Mouse (Mus musculus): ENCODE measurements at regions not wholly inside any gene's neighbourhood (a gene's known extent, or its start where the extent isn't known, plus 50 kb on each side); places are given as distances from the start of the nearest gene placed in this dataset.
"Not testable (repeated sequence)": the region's sequence is repeated elsewhere in the genome, so short reads cannot be mapped to it uniquely, and the experiment has no call there.

DNA sequence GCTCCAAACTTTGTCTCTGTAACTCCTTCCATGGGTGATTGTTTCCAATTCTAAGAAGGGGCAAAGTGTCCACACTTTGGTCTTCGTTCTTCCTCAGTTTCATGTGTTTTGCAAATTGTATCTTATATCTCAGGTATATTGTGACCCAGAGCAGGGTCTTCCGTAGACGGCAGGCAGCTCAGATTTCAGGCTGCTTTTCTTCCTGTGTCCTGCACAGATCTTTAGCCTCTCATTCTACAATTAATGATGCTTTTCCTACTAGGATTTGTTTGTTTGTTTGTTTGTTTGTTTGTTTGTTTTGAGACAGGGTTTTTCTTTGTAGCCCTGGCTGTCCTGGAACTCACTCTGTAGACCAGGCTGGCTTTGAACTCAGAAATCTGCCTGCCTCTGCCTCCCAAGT is 69.0 kb upstream of the Cpsf6 start:
- DNase-seq (ENCODE audit: low spot score): not testable (repeated sequence)

DNA sequence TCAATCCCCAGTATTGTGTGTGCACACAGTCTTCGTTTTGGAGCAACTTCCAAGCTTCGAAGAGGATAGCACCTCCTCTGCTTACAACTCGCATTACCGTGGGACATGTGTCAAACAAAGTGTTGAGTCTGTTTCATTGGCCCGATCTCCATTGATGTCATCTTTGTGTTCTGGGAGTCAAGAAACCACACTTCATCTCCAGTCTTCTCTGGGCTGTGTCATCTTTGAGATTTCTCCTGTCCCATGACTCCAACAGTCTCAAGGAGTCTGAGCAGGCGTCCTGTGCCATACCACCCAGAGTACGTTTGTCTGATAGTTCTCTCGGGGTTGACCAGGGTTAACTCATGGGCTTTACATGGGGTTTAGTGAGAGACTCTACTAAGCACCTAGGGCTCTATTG is 67.8 kb upstream of the Cpsf6 start:
- DNase-seq (ENCODE audit: low spot score): no peak

DNA sequence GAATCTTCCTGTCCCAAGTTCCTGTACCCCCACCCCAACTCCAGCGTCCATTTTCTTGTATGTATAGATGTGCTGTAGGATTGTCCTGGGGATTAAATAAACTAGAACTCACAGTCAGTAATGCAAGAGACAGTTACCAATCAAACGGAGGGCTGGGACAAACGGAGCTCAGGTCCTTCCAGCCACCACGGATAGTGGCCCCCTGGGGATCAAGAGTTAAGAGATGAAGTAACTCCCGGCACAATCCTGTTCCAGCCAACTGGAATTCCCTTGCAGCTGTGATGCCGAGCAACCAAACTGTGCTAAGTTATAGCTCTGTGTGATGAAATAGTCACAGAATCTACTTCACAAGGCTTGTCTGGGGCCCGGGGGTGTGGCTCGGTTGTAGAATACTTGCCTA is 67.4 kb upstream of the Cpsf6 start:
- DNase-seq (ENCODE audit: low spot score): no peak

DNA sequence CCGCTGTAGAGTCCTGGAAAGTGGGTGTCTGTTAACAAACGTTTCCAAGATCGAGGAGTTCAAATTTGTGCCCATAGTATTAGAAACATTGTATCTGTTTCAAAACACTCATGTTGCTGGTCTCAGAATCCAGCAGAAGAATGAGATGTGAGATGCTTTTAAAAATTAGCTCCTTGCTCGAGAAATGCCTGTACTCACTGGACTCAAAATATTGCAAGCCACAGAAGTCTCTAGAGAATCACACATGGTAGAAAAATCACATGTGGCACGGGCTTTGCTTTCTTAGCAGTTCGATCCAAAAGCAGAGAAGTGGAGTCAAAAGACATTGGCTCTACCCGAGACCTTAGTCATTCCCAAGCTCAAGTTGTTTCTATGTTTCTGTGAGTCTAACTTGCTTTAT is 67.0 kb upstream of the Cpsf6 start:
- DNase-seq (ENCODE audit: low spot score): no peak

DNA sequence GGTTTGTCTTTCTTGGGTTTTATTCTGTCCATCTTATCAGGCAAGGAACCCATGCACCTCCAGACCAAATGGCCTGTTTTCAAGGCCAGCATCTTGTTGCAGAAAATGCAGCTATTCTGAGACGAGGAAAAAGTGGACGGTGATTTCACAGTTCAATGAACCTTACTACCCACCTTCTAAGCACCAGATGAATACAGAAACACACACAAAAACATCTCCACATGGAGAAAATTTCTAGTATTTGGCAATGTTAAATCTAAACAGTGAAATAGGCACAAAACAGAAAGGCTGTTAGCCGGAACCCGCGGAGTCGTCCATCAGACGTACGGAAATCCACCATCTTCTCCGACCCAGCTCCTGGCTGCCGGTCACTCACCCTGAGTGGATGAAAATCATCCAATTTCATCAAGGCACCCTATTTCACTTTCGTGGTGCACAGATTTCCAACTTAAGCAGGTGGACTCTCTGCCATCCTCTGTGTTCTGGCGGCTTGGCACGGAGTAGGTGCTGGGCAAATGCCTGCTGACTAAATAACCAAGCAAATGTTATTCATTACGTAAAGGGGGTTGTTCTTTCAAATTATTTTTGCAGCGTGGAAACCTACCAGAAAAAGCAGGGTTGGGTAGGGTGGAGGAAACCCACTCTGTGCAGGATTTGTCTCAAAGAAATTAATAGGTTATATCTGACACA is 66.1 kb upstream of the Cpsf6 start:
- no peak for DNase-seq (ENCODE audit: low spot score)

DNA sequence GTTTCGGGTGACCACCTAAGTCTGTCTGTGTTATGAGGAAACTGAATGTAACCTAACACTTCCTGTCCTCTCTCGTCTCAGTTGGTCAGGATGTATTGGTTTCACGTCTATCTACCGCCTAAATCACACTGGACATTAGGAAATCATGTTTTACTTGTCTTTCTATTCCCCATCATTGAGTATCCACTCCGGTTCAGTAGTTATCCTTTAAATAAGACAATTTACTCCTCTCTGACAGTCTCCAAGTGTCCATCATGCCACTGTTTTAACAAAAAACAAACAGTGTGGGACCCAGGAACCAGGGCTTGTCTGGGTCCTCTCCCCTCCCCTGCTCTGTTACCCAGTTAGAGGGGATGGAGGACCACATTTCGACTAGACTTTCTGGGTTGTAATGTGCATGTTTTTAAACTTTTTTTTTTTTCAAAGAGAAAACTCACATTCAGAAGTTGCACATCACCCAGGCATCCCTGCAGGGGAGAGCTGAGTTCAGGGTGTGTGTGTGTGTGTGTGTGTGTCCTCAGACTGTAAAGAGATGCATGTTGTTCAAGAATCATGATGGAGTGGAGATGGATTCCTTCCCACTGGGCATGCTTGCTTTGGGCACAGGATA is 65.5 kb upstream of the Cpsf6 start:
- no peak for DNase-seq (ENCODE audit: low spot score)

DNA sequence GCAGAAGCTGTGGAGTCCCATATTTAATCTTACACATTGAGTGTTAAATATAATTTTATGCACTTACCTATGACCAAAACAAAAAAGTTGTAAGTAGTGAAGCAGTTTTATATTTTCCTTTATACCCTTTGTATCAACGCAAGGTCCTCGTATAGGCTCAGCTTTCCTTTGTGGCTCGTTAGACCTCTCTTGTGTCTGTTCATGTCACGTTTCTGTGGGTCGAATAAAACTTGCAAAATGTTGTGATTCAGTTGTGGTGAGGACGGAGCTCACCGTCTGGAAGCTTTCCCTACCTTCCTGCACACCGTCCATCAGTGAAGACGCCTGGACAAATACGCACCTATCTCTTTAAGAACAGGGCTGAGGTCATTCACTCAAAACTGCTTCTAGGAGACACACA is 64.9 kb upstream of the Cpsf6 start:
- no peak for DNase-seq (ENCODE audit: low spot score)

DNA sequence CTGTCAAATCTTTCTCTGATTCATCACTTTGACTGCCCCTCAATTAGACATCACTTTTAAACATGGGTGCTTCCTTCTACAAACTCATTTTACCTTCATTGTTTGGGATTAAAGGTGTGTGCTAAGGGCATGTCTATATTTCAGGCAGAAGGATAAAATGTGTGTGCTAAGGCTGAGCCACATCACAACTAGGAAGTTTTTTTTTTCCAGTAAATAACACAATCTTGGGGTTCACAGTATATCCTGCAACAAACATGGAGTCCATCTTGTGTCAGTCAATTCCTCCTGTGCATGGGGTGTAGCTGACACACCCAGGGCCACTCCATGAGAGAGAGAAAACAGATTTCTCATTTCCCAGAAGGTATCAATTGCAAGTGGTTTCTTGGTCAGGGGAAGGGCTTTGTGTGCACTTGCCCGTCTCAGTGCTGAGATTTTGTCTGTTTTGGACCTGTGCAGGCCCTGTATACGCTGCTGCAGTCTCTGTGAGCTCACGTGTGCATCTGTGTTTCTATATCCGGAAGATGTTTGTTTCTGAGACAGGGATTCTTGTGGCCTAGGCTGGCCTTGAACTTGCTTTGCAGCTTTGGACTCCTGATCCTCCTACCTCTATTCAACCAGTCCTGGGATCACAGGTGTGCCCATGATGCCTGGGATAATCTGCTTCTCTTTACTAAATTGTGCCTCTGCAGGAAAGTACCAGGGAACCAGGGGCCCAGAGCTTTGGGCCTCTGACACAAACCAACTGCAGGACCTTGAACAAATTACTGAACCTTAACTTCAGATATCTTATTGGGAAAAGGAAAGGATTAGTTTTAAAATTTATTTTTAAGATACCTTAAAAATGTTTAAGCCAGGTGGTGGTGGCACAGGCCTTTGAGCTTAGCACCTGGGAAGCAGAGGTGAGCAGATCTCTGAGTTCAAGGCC is 63.9 kb upstream of the Cpsf6 start:
- no peak for DNase-seq (ENCODE audit: low spot score)

DNA sequence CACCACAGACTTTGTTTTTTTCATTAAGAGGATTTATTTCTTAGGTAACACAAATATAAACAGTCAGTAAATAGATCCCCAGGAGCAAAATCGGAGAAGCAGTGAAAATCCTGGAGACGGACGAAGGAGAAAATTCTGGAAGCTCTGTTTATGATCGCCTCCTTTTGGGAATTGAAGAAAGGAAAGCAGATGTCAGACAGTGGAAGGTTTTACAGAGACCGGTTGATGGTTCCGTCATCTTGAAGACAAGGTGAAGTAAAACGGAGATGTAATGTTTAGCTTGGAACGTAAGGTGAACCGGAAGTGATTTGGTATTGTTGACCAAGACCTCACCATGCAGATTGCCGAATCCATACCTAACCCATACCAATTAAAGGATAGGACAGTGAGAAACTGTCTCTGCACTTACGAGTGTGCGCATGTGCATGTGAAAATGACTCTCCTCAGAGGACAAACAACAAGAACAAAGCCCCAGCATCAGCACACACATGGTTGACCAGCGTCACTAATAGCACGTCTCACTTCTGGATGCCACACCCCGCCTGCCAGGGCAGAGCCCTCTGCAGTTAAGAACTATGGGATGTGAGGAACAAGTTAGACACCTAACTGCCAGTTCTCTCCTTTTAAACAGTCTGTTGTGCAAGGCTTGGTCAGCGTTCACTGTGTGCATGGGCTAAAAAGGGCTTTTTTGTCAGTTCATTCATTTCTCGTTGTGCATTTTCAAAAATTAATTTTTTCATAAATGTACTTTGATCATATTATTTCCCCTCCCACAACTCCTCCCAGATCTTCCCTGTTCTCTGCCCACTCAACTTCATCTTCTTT is 62.4 kb upstream of the Cpsf6 start:
- no peak for DNase-seq (ENCODE audit: low spot score)

DNA sequence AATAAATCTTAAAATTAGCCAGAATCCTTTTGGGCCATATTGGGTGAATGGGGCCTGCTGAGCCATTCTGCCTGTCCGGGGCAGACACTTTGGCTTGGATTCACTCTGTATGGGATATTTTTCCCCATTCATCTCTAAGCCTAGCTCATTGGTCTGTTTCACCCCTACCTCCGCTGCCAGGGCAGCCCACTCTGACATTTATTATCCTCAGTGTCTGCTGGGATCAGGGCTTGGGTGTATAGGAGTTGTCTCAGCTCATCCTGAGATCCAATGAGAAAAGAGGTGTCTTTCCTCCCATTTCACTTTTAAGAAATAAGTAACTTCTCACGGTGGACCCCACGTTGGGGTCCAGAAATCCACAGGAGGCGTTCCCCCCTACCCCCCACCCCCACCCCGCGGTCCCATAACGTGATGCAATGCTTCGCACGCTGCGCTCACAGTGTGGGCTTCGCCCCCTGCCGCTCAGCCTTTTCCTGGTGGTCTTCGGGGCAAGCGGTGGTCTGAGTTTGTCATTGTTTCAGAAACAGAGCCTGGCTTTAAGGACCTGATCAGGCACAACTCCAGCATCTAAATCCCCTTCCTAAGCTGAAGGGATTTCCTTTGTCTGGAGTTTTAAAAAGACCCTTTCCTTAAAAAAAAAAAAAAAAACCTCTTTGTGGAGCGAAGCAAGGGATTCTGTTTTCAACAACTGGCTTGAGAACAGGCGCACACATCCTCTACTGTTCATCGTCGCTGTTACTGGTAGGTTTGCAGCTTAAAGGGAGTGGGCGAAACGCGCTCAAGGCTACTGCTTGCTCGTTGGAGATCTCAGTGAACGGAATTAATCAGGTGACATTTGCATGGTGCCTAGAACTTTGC is 61.5 kb upstream of the Cpsf6 start:
- DNase-seq (ENCODE audit: low spot score): no peak

DNA sequence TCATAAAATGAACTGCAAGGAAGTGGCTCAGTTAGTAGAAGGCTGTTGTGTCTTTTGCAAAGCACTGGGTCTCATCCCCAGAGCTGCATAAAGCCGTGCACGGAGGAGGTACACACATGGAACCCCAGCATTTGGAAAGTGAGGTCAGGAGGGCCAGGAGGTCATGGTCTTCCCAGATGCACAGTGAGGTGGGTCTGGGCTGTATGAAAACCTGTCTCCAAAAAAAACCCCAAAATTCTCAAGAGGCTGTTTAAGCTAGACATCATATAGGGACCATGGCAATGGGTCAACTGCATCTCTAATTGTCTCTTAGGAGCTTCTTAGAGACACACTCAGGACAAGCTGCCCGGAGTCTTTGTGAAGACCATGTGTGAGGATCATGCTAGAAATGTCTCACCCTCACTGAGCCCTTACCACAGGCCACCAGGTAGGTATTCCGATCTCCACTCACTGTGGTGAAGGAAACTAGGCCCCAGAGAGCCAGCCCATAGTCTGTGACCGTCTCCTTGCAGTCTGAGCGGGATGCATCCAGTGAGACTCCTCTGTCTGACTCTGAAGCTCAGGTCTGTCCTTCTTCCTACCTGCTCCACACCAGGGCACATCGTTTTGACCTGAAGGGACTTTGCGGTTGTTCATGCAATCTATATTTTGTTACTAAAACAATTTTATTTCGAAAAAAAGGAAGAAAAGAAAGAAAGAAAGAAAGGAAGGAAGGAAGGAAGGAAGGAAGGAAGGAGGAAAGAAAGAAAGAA is 60.6 kb upstream of the Cpsf6 start:
- DNase-seq (ENCODE audit: low spot score): no peak

DNA sequence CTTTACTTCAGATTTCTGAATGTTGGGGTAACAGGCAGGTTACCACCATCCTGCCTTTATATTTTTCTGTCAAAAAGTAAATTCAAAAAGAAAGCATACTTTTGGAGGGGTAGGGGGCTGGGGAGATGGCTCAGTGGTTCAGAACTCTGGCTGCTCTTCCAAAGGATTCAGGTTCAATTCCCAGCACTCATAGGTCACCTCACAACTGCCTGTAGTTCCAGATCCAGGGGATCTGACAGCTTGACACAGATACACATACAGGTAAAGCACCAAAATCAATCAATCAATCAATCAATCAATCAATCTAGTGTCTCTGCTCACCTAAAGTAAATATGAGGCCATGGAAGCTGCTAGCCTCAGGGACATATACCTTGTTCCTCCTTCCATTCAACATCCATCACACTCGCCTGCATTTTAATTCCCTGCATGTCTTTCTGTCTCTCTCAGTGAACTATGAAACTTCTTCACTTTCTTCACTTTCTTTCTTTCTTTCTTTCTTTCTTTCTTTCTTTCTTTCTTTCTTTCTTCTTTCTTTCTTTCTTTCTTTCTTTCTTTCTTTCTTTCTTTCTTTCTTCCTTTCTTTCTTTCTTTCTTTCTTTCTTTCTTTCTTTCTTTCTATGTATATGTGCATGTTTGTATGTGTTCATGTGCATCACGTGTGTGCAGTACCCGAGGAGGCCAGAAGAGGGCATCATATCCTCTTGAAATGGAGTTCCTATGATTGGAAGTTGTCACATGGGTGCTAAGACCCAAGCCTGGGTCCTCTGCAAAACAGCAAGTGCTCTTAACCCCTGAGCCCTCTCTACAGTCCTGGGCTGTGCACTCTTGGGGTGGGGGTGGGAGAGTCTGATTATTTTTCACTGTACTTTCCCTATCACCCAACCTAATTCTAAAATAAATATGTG is 59.6 kb upstream of the Cpsf6 start:
- no peak for DNase-seq (ENCODE audit: low spot score)

DNA sequence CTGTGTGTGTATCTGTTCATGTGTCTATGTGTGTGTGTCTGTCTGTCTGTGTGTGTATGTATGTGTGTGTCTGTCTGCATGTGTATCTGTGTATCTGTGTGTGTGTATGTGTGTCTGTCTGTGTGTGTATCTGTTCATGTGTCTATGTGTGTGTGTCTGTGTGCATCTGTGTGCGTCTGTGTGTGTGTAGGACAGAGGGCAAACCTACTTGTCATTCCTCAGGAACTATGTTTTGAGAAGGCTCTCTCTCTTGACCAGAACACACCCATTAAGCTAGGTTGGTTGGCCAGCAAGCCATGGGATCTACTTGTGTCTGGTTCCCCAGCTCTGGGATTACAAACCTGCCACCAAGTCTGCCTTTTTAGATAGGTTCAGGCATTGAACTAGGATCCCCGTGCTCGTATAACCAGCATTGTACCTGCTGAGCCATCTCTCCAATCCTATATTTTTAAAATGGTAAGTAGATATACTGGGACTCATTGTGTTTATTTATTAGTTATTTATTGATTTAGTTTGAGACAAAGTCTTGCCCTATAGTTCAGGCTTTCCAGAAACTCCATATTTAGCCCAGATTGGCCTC is 58.9 kb upstream of the Cpsf6 start:
- DNase-seq (ENCODE audit: low spot score): no peak

DNA sequence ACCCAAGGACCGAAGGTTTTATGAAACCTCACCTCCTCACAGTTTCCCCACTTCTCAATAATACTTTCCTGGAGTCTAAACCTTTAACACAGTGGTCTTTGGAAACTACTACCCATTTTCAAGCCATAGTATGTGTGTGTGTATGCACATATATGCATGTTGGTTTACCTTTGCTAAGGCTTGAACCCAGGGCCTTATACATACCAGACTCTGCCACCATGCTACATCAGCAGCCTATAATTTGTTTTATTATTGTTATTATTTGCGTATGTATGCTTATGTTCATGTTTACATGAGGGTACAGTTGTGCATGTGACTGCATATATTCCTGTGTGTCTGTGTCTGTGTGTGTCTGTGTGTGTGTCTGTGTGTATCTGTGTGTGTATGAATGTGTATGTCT is 58.2 kb upstream of the Cpsf6 start:
- no peak for DNase-seq (ENCODE audit: low spot score)

DNA sequence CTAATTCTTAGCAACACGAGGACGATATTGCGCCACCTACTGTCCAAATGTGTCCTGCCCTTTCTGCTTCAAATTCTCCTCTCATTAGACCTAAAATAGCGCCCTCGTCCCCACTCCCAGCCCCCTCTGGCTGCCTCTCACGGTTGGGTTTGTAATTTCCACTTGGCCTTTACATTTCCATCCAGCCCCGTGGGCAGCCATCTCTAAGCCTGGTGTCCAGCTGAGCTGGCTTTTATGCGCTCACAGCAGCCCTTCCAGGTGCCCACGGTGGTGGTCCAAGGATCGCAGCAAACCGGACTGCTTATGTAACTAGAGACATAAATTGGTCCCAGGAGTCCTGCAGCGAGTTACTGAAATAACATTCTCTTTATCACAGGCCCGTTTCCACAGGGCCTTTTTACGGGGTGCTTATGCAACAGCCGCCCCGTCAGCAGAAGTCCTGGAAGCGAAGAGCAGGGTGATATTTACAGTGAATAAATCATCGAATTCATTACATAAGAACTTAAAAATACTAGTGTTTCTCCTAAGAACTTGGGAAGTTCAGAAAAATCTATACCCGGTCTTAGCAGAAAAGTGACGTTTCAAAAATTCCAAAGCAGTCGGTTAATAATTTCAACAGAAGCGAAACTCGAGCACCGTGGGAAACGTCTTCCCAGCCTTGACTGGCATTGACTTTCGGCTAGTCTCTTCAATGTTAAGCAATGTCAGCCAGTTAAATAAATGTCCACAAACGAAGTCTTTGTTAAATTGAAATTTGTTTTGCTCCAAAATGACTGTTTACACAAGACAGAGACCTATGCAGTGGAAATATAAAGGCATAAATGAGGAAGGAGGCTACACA is 57.3 kb upstream of the Cpsf6 start:
- DNase-seq (ENCODE audit: low spot score): no peak

DNA sequence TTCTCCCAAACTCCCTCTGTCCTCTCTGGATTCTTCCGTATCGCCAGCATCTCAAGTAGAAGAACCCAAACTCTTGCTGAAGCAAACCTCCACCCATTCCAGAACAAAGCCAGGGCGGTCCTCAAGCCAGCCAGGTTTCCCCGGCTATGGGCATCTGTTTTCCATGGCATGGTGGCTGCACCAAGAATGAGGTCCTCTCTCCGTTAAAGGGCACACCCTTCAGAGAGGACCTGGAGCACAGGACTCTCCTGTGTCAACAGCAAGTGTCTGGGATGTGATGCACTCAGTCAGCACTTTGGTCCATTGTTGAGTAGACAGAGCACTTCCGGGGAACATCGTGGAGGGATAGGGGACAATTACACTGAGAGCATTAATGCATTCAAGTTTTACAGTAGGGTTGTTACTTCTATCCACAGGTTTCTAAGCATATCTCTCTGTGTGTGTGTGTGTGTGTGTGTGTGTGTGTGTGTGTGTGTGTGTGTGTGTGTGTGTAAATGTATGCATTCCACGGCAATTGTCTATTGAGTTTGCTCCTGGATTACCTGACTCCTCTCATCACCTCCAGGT is 56.6 kb upstream of the Cpsf6 start:
- DNase-seq (ENCODE audit: low spot score): no peak

DNA sequence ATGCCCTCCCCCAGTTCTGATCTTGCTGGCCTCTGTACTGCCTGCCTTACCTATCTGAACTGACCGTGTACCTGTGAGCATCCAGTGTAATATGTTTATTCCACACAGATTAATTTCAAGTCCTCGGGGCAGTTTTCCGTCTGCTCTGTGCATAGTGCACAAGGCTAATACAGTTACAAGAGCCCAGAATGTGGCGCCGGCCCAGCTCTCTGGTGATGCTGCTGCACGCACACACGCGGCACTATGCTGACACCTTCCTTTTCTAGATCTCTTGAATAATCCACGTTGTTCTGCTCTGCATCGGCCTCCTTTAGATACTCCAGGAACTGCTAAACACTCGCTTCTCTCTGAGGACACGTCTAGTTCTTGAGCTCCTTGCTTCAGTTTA is 55.9 kb upstream of the Cpsf6 start:
- no peak for DNase-seq (ENCODE audit: low spot score)
